Mouse (Mus musculus) CD4-positive naive resting alpha-beta T cell, adult 57 days (primary cell): Measurements from ENCODE around the gene Cnga3. TPM values are rescaled to one million over a fixed set of nuclear protein-coding genes. Genes with fewer than 3 reads are reported as not detected.

ENCODE experiments used
- total RNA-seq: library from RNA; stranded (reverse); gene quantifications from one replicate; pipeline ENCODE4 v1.2.4, GENCODE M21; 2023

The Cnga3 gene
- total RNA-seq, result not detected

GRCm38 (mm10) chr1:37214144-37214543 lies at the start of gene Cnga3:
Gene Cnga3, plus strand, starts transcription at chr1:37214434.

GRCm38 (mm10) chr1:37299540-37300491 lies 85.6 kb downstream of the Cnga3 start, which contains the start of gene Inpp4a:
Gene Inpp4a, plus strand, starts transcription at chr1:37299865.

Other genes with a start within 250 kb of the Cnga3 start
- 1.2 TPM for gene Vwa3b, start 187.8 kb upstream of the Cnga3 start, total RNA-seq
- 59.1 TPM for gene Inpp4a, start 85.4 kb downstream of the Cnga3 start, total RNA-seq
- gene Coa5, start 215.7 kb downstream of the Cnga3 start, total RNA-seq, result 41.1 TPM
- 39.4 TPM for gene Unc50, start 215.7 kb downstream of the Cnga3 start, total RNA-seq